Mouse (Mus musculus) R1 (cell line): ENCODE results near the gene Ttyh3.
A peak's percentile ranks its signal among the peaks of the same experiment; 100 is the strongest.

Experiments
- DNase-seq: peaks from one replicate; pipeline ENCODE4 v3.0.0-alpha.2; 2018; ENCODE audit warnings: low read depth, low spot score

Ttyh3 gene

GRCm38 (mm10) chr5:140609511-140610272, 39.1 kb downstream of the Ttyh3 start:
- DNase-seq, result no peak

GRCm38 (mm10) chr5:140608634-140609015, 40.2 kb downstream of the Ttyh3 start:
- DNase-seq, result no peak

GRCm38 (mm10) chr5:140607836-140608633, 40.8 kb downstream of the Ttyh3 start:
- peak; percentile 21 for DNase-seq

- DNase-seq, result peak; percentile 94
These were observed 41.6 kb downstream of the Ttyh3 start, which contains the start of gene Lfng for GRCm38 (mm10) chr5:140607001-140607835. Gene Lfng (plus strand): TSS chr5:140607320.

- DNase-seq, result peak; percentile 32
These were observed 42.4 kb downstream of the Ttyh3 start for GRCm38 (mm10) chr5:140606386-140606785.

GRCm38 (mm10) chr5:140605228-140605627, 43.6 kb downstream of the Ttyh3 start:
- DNase-seq, result no peak

- DNase-seq, result no peak
These were observed 44.4 kb downstream of the Ttyh3 start for GRCm38 (mm10) chr5:140604386-140604785.

GRCm38 (mm10) chr5:140602540-140602939, 46.3 kb downstream of the Ttyh3 start:
- no peak for DNase-seq

GRCm38 (mm10) chr5:140601712-140602111, 47.1 kb downstream of the Ttyh3 start:
- DNase-seq, result no peak

- DNase-seq, result no peak
These were observed 48.9 kb downstream of the Ttyh3 start for GRCm38 (mm10) chr5:140599939-140600338.

GRCm38 (mm10) chr5:140597787-140598186, 51.0 kb downstream of the Ttyh3 start:
- no peak for DNase-seq

- no peak for DNase-seq
These were observed 51.8 kb downstream of the Ttyh3 start for GRCm38 (mm10) chr5:140596927-140597588.

- no peak for DNase-seq
These were observed 52.4 kb downstream of the Ttyh3 start for GRCm38 (mm10) chr5:140596426-140596825.

- DNase-seq, result no peak
These were observed 54.0 kb downstream of the Ttyh3 start for GRCm38 (mm10) chr5:140594846-140595245.

- no peak for DNase-seq
These were observed 59.6 kb downstream of the Ttyh3 start for GRCm38 (mm10) chr5:140589082-140589774.

GRCm38 (mm10) chr5:140583732-140584368, 65.0 kb downstream of the Ttyh3 start:
- DNase-seq, result peak; percentile 85

GRCm38 (mm10) chr5:140582995-140583731, 65.7 kb downstream of the Ttyh3 start:
- DNase-seq, result no peak

GRCm38 (mm10) chr5:140581569-140581968, 67.3 kb downstream of the Ttyh3 start:
- DNase-seq, result peak; percentile 68

- DNase-seq, result peak; percentile 19
These were observed 69.1 kb downstream of the Ttyh3 start for GRCm38 (mm10) chr5:140579771-140580170.
